Mouse (Mus musculus): Measurements from ENCODE around the gene Tnfrsf22. TPM values are rescaled to one million over a fixed set of nuclear protein-coding genes. Genes with fewer than 3 reads are reported as not detected.
"Not testable (repeated sequence)": the region's sequence is repeated elsewhere in the genome, so short reads cannot be mapped to it uniquely, and the experiment has no call there.

Tnfrsf22 gene
- total RNA-seq (2018; cell fraction: chromatin; rRNA removed): 1 to 10 TPM in 14 of 26 experiments, under 1 TPM in 11, not detected in 1; 0.29 to 3.8 (median 1.3) TPM
- total RNA-seq (2018; cell fraction: cytosol; rRNA removed): 1 to 10 TPM; 1.5 to 4.4 (median 2.9) TPM
- total RNA-seq (2018; cell fraction: nucleus; rRNA removed): 10 to 100 TPM in 1 of 26 experiments, 1 to 10 TPM in 24, under 1 TPM in 1; 0.58 to 11.1 (median 2.1) TPM
- polyA plus RNA-seq (2018): 2.7 to 8.5 TPM (median 3.7 TPM) in 3 replicates

DNA sequence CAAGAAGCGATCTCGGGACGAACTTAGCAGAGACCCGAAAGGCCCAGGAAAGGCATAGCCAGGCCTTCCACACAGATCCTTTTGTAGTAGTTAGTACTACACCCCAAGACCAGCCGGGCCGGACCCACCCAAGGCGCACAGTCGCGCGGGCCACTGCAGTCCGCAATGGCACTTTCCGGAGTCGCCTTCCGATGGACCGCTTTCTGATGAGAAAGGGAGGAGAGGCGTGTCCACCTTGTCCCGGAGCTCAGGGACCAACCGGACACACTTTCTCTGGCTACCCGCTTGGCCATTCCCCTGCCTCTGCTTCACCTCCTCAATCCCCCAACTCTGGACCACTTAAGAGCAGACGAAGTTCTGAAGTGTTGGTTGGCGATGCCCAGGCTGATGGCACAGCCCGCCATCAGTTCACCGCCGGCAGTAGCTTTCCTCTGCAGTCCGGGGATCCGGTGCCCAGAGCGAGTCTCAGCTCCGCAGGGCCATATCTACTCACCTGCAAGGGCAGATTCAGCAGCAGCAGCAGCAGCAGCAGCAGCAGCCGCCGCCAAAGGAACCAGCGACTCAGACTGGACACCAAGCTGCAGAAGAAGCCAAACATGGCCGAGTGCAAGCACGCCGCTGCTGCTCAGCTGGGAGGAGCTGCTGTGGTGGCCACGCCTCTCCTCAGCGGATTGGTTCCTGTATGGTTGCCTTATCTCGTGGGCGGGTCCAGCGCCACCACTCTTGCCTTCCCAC, at the start of gene Tnfrsf22:
TSS of gene Tnfrsf22 (minus strand) at position 628 of the 735 bp plus-strand sequence.
- Histone ChIP-seq H3K79me2 (ENCODE audit: inconsistent target) (no peaks in the 10 kb centered on the region), H3K4me3 (ENCODE audit: inconsistent target) (peak within 1 kb of the TSS; percentile 65), H3K27ac (no peak within 1 kb of the TSS), H3K36me3 (ENCODE audit: inconsistent target) (no peaks in the 10 kb centered on the region)
- 6% methylated on average over 39 of the region's 39 CpGs for whole genome bisulfite sequencing (ENCODE audit: missing documents)

DNA sequence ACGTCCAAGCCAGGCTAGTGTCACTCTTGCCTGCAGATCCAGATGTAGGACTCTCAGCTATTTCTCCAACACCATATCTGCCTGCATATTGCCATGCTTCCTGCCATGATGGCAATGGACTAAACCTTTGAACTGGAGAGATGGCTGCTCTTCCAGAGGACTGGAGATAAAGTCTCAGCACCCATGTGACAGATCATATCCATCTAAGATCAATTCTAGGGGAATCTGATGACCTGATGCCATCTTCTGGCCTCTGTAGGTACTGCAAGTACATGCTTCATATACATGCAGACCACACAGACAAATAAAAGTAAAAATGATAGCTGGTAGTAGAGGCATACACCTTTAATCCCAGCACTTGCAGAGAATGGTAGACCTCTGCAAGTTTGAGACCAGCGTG, 46.7 kb upstream of the Tnfrsf22 start:
- no peaks in the 10 kb centered on the region for H3K79me2 ChIP-seq (ENCODE audit: inconsistent target)
- 90% methylated on average over 2 of the region's 2 CpGs for WGBS (ENCODE audit: missing documents)
- no peaks in the 10 kb centered on the region for H3K36me3 ChIP-seq (ENCODE audit: inconsistent target)
- no peak overlapping the region for H3K27ac ChIP-seq
- H3K4me3 ChIP-seq (ENCODE audit: inconsistent target): no peak overlapping the region

DNA sequence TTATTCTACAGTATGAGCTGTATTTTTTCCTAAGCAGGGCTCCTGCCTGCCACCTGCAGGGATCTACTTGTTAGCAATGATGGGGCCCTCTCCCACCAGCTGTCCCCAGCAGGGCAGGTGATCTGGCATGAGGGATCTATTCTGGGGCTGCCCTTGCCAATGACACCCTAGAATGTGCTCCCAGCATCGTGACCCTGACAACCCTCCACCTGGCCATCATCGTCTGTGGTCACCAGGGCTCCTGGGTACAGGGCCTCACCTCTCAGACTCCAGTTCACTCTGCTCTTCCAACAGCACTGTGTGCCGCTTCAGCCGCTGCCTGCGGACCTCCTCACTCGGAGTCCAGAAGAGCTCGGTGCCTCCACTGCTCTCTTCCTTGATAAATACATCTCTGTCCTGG, 45.1 kb upstream of the Tnfrsf22 start:
- Histone ChIP-seq H3K27ac (no peak overlapping the region), H3K79me2 (ENCODE audit: inconsistent target) (no peaks in the 10 kb centered on the region), H3K4me3 (ENCODE audit: inconsistent target) (no peak overlapping the region), H3K36me3 (ENCODE audit: inconsistent target) (no peaks in the 10 kb centered on the region)
- 94% methylated on average over 3 of the region's 7 CpGs for WGBS (ENCODE audit: missing documents)

DNA sequence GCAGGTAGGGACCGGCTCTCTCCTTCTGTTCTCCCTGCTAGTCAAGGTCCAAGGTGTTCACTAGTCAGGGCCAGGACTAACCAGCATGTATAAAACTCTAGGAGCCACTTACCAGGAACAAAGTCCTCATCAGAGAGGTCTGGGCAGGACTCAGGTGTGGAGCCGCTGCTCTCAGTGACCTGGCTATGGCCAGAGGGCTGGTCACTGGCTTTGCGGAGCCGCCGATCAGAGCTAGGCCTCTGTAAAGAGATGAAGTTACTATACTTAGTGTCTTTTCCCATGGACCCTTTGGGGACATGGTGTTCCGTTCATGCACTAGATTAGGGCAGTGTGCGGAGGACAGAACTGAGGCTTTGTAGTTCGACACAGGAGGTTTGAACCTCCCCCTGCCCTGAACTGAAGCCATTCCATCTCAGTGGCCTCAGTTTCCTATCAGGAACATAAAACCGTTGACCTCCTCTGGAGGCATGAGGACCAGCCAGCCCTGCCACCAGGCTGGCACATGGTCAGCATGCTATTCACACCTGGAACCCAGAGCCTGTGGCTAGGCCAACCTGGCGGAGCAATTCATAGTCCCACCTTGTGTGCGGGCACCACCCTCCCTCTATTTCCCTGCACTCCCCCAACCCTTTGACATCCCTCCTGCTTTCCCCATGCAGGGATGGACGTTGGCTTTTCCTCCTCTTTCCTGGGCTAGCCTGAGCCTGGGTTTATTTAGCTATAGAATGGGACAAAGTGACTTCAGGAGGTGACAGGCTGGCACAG, 43.5 kb upstream of the Tnfrsf22 start:
- H3K4me3 ChIP-seq (ENCODE audit: inconsistent target): no peak overlapping the region
- H3K79me2 ChIP-seq (ENCODE audit: inconsistent target): no peaks in the 10 kb centered on the region
- WGBS (ENCODE audit: missing documents): 94% methylated on average over 12 of the region's 12 CpGs
- no peak overlapping the region for H3K27ac ChIP-seq
- H3K36me3 ChIP-seq (ENCODE audit: inconsistent target): no peaks in the 10 kb centered on the region

DNA sequence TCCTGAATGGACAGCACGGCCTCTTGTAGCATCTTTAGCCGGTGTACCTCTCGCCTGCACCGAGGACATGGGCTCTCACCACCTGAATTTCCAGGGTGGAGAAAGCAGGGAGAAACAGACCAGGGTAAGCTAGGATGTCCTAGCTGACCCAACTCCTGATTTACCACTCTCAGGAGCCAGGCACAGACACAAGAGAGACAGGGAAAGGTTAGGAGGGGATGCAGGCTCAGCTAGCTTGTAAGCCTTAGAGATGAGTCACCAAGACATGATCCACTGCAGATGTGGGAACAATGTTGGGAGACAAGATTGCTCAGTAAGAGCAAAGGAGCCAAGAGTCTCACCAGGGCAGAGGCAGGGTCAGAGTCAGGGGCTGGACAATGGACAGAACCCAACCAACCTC, 42.4 kb upstream of the Tnfrsf22 start:
- H3K4me3 ChIP-seq (ENCODE audit: inconsistent target): no peak overlapping the region
- 96% methylated on average over 4 of the region's 4 CpGs for WGBS (ENCODE audit: missing documents)
- no peak overlapping the region for H3K27ac ChIP-seq
- no peaks in the 10 kb centered on the region for H3K79me2 ChIP-seq (ENCODE audit: inconsistent target)
- no peaks in the 10 kb centered on the region for H3K36me3 ChIP-seq (ENCODE audit: inconsistent target)

DNA sequence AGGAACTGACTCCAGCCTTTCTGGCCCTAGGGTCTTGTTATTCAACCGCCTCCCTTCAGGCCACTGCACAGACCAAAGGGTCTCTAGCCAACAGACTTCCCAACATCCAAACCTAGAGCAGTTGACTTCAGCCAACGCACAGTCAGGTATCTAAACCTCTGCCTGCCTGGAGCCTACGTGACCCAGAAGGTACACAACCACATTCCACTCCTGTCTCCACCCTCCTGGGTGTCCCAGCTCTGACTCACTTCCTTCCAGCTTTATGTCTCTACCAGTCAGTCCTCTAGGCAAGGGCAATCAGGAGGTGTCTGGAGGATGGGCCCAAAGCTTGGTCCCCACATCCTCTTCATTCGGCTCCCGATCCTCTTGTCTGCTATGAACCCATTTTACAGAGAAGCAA, 41.7 kb upstream of the Tnfrsf22 start:
- Histone ChIP-seq H3K4me3 (ENCODE audit: inconsistent target) (no peak overlapping the region), H3K27ac (no peak overlapping the region)
- 90% methylated on average over 5 of the region's 5 CpGs for WGBS (ENCODE audit: missing documents)

DNA sequence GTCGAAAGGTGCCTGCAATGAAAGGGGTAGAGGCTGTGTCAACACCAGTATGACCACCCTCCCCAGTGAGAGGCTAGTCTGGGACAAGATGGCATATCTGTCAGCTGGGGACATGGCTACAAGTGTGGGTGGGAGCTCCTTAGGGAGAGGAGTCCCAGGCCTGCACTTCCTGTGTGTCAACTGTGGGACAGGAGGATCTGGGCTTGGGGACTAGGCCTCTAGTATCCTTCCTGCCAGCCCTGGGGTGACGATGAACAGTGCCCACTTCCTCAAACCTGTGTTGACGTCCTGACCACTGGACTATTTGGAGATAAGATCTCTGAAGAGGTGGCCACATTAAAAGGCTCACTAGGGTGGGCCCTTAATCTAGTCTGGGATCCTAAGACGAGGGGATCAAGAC, 40.5 kb upstream of the Tnfrsf22 start:
- H3K79me2 ChIP-seq (ENCODE audit: inconsistent target): no peaks in the 10 kb centered on the region
- H3K27ac ChIP-seq: no peak overlapping the region
- no peak overlapping the region for H3K4me3 ChIP-seq (ENCODE audit: inconsistent target)
- 56% methylated on average over 4 of the region's 4 CpGs for WGBS (ENCODE audit: missing documents)
- no peaks in the 10 kb centered on the region for H3K36me3 ChIP-seq (ENCODE audit: inconsistent target)

More for the DNA sequence above, 41.7 kb upstream of the Tnfrsf22 start:
- Histone ChIP-seq H3K36me3 (ENCODE audit: inconsistent target) (no peaks in the 10 kb centered on the region), H3K79me2 (ENCODE audit: inconsistent target) (no peaks in the 10 kb centered on the region)

DNA sequence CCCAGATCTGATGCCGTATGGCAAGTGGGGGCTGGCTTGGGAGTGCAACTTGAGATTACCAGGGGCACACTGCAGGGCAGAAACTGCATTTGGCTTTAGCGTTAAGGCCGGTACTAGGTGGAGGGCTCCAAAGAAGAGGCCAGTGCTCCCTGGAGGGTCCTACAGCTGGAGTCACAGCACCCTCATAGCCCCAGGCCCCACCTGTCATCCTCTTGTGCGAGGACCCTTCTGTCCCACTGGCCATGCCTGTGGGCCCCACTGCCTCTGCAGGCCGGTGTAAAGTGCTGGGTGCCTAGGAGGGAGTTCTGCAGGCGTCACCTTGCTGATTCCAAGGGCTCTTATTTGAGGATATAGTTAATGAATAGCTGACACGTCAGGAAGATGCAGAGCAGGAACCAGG, 40.0 kb upstream of the Tnfrsf22 start:
- Histone ChIP-seq H3K4me3 (ENCODE audit: inconsistent target) (no peak overlapping the region), H3K79me2 (ENCODE audit: inconsistent target) (no peaks in the 10 kb centered on the region), H3K27ac (no peak overlapping the region), H3K36me3 (ENCODE audit: inconsistent target) (no peaks in the 10 kb centered on the region)
- WGBS (ENCODE audit: missing documents): 95% methylated on average over 7 of the region's 7 CpGs

DNA sequence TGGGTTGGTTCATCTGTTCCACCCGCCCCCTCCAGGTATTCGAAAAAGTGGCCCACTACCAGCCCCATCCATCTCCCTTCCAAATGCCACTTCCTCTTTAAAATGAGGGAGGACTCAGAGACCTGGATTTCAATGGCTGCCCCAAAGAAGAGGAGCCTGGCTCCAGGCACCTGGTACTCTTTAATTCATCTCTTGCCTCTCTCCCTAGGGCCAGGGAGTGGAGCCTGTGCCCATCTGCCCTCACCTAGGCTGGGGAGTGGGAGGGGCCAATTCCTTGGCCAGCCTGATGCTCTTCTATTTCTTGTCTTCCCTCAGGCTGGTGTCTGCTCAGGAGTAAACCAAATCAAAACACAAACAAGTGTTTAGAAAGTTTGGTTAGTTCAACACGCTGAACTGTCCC, 37.2 kb upstream of the Tnfrsf22 start:
- not testable (repeated sequence) for H3K4me3 ChIP-seq (ENCODE audit: inconsistent target); H3K79me2 ChIP-seq (ENCODE audit: inconsistent target); H3K36me3 ChIP-seq (ENCODE audit: inconsistent target)
- H3K27ac ChIP-seq: peak overlapping the region; percentile 58; the same call in 1 of the 2 replicates
- WGBS (ENCODE audit: missing documents): 38% methylated on average over 2 of the region's 3 CpGs

DNA sequence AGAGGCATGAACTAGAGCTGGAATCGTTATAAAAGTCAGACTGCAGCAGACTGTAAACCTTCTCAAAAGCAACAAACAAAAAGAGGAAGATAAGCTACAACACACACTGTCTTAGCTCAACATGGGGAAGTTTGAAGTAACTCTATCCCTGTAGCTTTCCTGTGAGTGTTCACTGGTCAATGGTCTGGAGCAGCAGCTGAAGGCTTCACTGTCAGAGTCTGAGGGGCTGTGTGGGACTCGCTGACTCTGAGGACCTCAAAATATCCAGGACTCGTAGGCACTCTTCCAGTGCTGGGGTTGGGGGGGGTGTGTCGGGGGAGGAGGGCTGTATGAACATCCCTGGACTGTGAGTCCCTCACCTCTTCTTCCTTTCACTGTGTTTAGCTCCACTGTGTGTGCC, 36.7 kb upstream of the Tnfrsf22 start:
- 0% methylated on average over 3 of the region's 4 CpGs for WGBS (ENCODE audit: missing documents)
- not testable (repeated sequence) for H3K4me3 ChIP-seq (ENCODE audit: inconsistent target); H3K79me2 ChIP-seq (ENCODE audit: inconsistent target); H3K36me3 ChIP-seq (ENCODE audit: inconsistent target)
- peak overlapping the region; percentile 58 for H3K27ac ChIP-seq

DNA sequence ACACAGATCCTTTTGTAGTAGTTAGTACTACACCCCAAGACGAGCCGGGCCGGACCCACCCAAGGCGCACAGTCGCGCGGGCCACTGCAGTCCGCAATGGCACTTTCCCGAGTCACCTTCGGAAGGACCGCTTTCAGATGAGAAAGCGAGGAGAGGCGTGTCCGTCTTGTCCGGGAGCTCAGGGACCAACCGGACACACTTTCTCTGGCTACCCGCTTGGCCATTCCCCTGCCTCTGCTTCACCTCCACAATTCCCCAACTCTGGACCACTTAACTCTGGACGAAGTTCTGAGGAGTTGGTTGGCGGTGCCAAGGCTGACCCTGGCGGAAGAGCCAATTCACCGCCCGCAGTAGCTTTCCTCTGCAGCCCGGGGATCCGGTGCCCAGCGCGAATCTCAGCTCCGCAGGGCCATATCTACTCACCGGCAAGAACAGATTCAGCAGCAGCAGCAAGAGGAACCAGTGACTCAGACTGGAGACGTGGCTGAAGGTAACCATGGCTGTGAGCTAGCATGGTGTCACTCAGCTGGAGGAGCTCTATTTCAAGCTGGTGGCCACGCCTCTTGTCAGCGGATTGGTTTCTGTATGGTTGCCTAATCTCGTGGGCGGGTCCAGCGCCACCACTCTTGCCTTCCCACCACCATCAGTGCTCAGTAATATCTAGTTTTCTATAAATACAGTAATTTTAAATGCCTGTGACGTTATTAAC, 36.1 kb upstream of the Tnfrsf22 start, which contains the start of gene Tnfrsf23:
TSS of gene Tnfrsf23 (minus strand) at position 514 of the 709 bp plus-strand sequence.
- peak within 1 kb of the TSS; percentile 59 for H3K4me3 ChIP-seq (ENCODE audit: inconsistent target)
- no peaks in the 10 kb centered on the region for H3K36me3 ChIP-seq (ENCODE audit: inconsistent target)
- peak within 1 kb of the TSS; percentile 58 for H3K27ac ChIP-seq
- 6% methylated on average over 35 of the region's 35 CpGs for WGBS (ENCODE audit: missing documents)
- no peaks in the 10 kb centered on the region for H3K79me2 ChIP-seq (ENCODE audit: inconsistent target)

DNA sequence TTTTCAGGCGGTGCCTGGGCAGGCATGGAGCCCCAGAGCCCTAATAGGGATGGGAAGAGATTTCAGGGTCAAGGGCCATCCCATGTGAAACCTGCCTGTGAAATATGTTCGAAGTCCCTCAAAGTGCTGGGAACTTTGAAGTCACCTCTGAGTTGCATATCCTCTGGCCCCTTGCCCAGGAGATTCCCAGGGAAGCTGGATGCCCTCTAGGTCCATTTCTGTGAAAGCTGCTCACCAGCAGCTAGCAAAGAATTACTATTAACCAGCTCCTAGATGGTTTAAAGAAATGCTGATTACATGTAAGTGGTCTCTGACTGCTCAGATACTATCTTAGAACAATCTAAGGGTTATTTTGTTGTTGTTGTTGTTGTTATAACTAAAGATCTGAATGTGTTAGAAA, 35.1 kb upstream of the Tnfrsf22 start:
- WGBS (ENCODE audit: missing documents): no CpG with 5 or more reads among the region's 2 CpGs

DNA sequence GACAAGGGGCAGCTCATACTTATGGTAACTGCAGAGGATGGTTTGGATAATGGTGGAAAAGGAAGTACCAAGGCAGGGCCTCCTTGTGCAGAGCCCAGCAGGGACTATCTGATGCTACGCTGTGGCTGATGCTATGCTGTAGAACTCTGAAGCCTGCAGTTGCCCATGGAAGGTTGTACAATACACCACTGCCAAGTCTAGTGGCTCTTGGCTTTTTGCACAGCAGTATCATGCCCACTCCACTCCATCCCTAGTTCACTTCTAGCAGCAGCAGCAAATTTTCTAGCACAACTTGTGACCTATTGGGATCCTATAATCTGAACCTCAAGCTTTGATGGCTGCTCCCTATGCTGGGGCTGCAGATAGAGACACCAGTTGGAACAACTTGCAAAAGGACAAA, 32.1 kb upstream of the Tnfrsf22 start:
- 100% methylated on average over 1 of the region's 1 CpGs for WGBS (ENCODE audit: missing documents)
- Histone ChIP-seq H3K79me2 (ENCODE audit: inconsistent target) (no peaks in the 10 kb centered on the region), H3K27ac (no peak overlapping the region), H3K4me3 (ENCODE audit: inconsistent target) (no peak overlapping the region), H3K36me3 (ENCODE audit: inconsistent target) (no peaks in the 10 kb centered on the region)

More for the DNA sequence above, 35.1 kb upstream of the Tnfrsf22 start:
- not testable (repeated sequence) for H3K79me2 ChIP-seq (ENCODE audit: inconsistent target); H3K36me3 ChIP-seq (ENCODE audit: inconsistent target); H3K4me3 ChIP-seq (ENCODE audit: inconsistent target); H3K27ac ChIP-seq

DNA sequence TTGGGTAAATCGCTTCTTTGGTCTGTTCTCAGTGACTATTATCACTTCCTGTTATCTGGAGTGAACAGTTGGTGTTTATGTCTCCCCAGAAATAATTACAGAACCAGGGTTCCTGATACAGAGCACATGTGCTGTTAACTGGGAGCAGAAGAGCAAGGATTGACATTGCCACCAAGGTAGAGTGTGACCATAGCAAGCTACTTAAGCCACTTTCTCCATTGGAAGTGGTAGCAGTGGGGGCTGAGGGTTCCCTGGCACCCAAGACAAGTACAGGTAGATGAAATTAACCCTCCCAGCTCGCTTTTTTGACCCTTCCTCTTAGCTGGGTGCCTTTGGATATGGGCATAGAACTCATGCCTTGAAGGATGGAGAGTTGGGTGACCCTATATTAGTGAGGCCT, 31.4 kb upstream of the Tnfrsf22 start:
- H3K79me2 ChIP-seq (ENCODE audit: inconsistent target); H3K36me3 ChIP-seq (ENCODE audit: inconsistent target); H3K27ac ChIP-seq; H3K4me3 ChIP-seq (ENCODE audit: inconsistent target): not testable (repeated sequence)
- 90% methylated on average over 1 of the region's 2 CpGs for WGBS (ENCODE audit: missing documents)
